Mouse (Mus musculus): ENCODE measurements around the gene Defa20. TPM values are rescaled to one million over a fixed set of nuclear protein-coding genes. Genes with fewer than 3 reads are reported as not detected.

Gene Defa20
- total RNA-seq (2023): not detected

DNA sequence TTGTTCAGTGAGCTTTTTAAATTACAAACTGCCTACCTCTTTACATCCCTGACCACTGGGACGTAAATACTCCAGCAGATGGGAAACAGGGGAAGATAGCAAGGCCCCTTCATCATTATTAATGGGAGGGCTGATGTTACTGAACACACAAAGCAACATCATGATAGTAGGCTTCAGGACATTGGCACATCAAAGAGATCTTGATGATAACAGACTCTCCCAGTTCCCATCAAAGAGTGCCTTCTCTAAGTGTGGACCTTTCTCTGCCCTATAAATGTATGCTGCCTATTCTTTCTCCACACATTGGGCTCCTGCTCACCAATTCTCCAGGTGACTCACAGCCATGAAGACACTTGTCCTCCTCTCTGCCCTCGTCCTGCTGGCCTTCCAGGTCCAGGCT is at the start of gene Defa20:
TSS of gene Defa20 (plus strand) at position 301 of the 400 bp plus-strand sequence.

DNA sequence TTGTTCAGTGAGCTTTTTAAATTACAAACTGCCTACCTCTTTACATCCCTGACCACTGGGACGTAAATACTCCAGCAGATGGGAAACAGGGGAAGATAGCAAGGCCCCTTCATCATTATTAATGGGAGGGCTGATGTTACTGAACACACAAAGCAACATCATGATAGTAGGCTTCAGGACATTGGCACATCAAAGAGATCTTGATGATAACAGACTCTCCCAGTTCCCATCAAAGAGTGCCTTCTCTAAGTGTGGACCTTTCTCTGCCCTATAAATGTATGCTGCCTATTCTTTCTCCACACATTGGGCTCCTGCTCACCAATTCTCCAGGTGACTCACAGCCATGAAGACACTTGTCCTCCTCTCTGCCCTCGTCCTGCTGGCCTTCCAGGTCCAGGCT is 19.7 kb downstream of the Defa20 start, which contains the start of gene Defa32:
TSS of gene Defa32 (plus strand) at position 301 of the 400 bp plus-strand sequence.

Other genes starting within 250 kb of the Defa20 start
- gene Defa27, start 193.7 kb upstream of the Defa20 start, total RNA-seq (2023): not detected
- gene Defa29, start 182.2 kb upstream of the Defa20 start, total RNA-seq (2023): not detected
- gene Defa2, start 130.7 kb upstream of the Defa20 start, total RNA-seq (2023): not detected
- not detected for gene Defa33, start 117.4 kb upstream of the Defa20 start, total RNA-seq (2023)
- gene Defa36, start 81.8 kb upstream of the Defa20 start, total RNA-seq (2023): not detected
- not detected for gene Gm7849, start 52.7 kb upstream of the Defa20 start, total RNA-seq (2023)
- not detected for gene Defa32, start 19.8 kb downstream of the Defa20 start, total RNA-seq (2023)
- not detected for gene Defa37, start 56.1 kb downstream of the Defa20 start, total RNA-seq (2023)
- gene Defa28, start 73.7 kb downstream of the Defa20 start, total RNA-seq (2023): not detected
- not detected for gene Gm7861, start 85.2 kb downstream of the Defa20 start, total RNA-seq (2023)
- gene Defa26, start 108.9 kb downstream of the Defa20 start, total RNA-seq (2023): not detected
- not detected for gene Defa17, start 146.5 kb downstream of the Defa20 start, total RNA-seq (2023)
- gene Defa34, start 156.5 kb downstream of the Defa20 start, total RNA-seq (2023): not detected
- not detected for gene AY761184, start 194.4 kb downstream of the Defa20 start, total RNA-seq (2023)
- gene Defa24, start 225.2 kb downstream of the Defa20 start, total RNA-seq (2023): not detected